Mouse (Mus musculus) ZHBTc4 (cell line): ENCODE measurements at regions not wholly inside any gene's neighbourhood (a gene's known extent, or its start where the extent isn't known, plus 50 kb on each side); places are given as distances from the start of the nearest gene placed in this dataset.

Experiments
- DNase-seq: peaks from one replicate; pipeline ENCODE4 v3.0.0-alpha.2; 2011; ENCODE audit warnings: low read depth, low spot score

GRCm38 (mm10) chr10:124318761-124319160 is 1055.0 kb downstream of the Fam19a2 start:
- DNase-seq: no peak

- peak; percentile 13 for DNase-seq
Observed at GRCm38 (mm10) chr10:124320191-124321110, 1056.7 kb downstream of the Fam19a2 start.

GRCm38 (mm10) chr10:124332491-124332890 is 1056.8 kb downstream of the Slc16a7 start:
- no peak for DNase-seq

- no peak for DNase-seq
Observed at GRCm38 (mm10) chr10:124338923-124339322, 1050.3 kb downstream of the Slc16a7 start.

GRCm38 (mm10) chr10:124349300-124349699 is 1040.0 kb downstream of the Slc16a7 start:
- DNase-seq: no peak

- DNase-seq: no peak
Observed at GRCm38 (mm10) chr10:124362795-124363194, 1026.5 kb downstream of the Slc16a7 start.

GRCm38 (mm10) chr10:124370994-124371393 is 1018.3 kb downstream of the Slc16a7 start:
- no peak for DNase-seq

GRCm38 (mm10) chr10:124402647-124403046 is 986.6 kb downstream of the Slc16a7 start:
- no peak for DNase-seq

GRCm38 (mm10) chr10:124409633-124410032 is 979.6 kb downstream of the Slc16a7 start:
- no peak for DNase-seq

- DNase-seq: no peak
Observed at GRCm38 (mm10) chr10:124416531-124416930, 972.7 kb downstream of the Slc16a7 start.

GRCm38 (mm10) chr10:124423418-124423817 is 965.8 kb downstream of the Slc16a7 start:
- no peak for DNase-seq
